Mouse (Mus musculus): Measurements from ENCODE around the gene Mgp.

DNA sequence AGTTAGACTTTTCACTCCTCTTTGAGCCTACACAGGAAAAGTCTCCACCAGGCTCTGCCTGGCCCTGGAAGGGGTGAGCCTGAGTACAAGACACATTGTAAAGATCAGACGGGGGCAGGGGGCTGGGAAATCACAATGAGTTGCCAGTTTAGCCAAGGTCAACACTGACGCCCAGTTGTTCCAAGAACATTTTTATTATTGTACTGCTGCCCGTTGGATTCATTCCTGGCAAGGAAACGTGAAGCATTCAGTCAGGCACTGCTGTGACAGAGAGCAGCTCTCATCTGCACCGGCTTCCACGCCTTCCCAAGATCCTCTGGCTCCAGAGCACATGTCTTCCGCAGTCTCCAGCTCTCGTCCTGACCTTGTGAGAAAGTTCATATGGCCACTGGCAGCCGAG is 12.2 kb upstream of the Mgp start:
- TF ChIP-seq CTCF (IDR thresholded peaks at IDR 0.05; ENCODE audit: control insufficient read depth, insufficient read depth, insufficient read length) (no peak), FOSL1 (IDR thresholded peaks at IDR 0.05; ENCODE audit: insufficient read depth, low read length, poor library complexity, severe bottlenecking) (no peak), USF1 (IDR thresholded peaks at IDR 0.05; ENCODE audit: low read depth) (no peak), MAX (IDR thresholded peaks at IDR 0.05) (no peak), MYOD1 (IDR thresholded peaks at IDR 0.05; ENCODE audit: control insufficient read depth, insufficient read length, low read depth) (no peak), CEBPB (IDR thresholded peaks at IDR 0.05; ENCODE audit: low read depth) (no peak)
